Mouse (Mus musculus): ENCODE measurements around the gene Cxcl3. TPM values are rescaled to one million over a fixed set of nuclear protein-coding genes. Genes with fewer than 3 reads are reported as not detected.

The Cxcl3 gene
- 0.48 TPM for polyA plus RNA-seq (2014; fragmentation: Illumina TruSeq; extraction: RNeasy Lipid Tissue Mini Kit (QIAGEN cat#74804))

GRCm38 (mm10) chr5:90785659-90786588 is at the start of gene Cxcl3:
Cxcl3 (plus strand) TSS chr5:90786103.

GRCm38 (mm10) chr5:90759077-90760065 is 26.5 kb upstream of the Cxcl3 start, which contains the start of gene Cxcl5:
Cxcl5 (plus strand) TSS chr5:90759360.

GRCm38 (mm10) chr5:90768218-90768617 is 17.7 kb upstream of the Cxcl3 start, which contains the start of gene Ppbp:
Ppbp (plus strand) TSS chr5:90768518.

GRCm38 (mm10) chr5:90771880-90772653 is 13.8 kb upstream of the Cxcl3 start, which contains the start of gene Pf4:
Pf4 (plus strand) TSS chr5:90772435.

GRCm38 (mm10) chr5:90794195-90794625 is 8.3 kb downstream of the Cxcl3 start, which contains the start of gene Cxcl15:
Cxcl15 (plus strand) TSS chr5:90794534.

Other genes starting within 250 kb of the Cxcl3 start
- not detected for gene 5830473C10Rik, start 225.0 kb upstream of the Cxcl3 start, polyA plus RNA-seq (2014; fragmentation: Illumina TruSeq; extraction: RNeasy Lipid Tissue Mini Kit (QIAGEN cat#74804))
- 9.4 TPM for gene Rassf6, start 145.4 kb upstream of the Cxcl3 start, polyA plus RNA-seq (2014; fragmentation: Illumina TruSeq; extraction: RNeasy Lipid Tissue Mini Kit (QIAGEN cat#74804))
- gene Cxcl5, start 26.7 kb upstream of the Cxcl3 start, polyA plus RNA-seq (2014; fragmentation: Illumina TruSeq; extraction: RNeasy Lipid Tissue Mini Kit (QIAGEN cat#74804)), result 0.97 TPM
- 0.91 TPM for gene Ppbp, start 17.6 kb upstream of the Cxcl3 start, polyA plus RNA-seq (2014; fragmentation: Illumina TruSeq; extraction: RNeasy Lipid Tissue Mini Kit (QIAGEN cat#74804))
- gene Pf4, start 13.7 kb upstream of the Cxcl3 start, polyA plus RNA-seq (2014; fragmentation: Illumina TruSeq; extraction: RNeasy Lipid Tissue Mini Kit (QIAGEN cat#74804)), result 9.1 TPM
- gene Cxcl15, start 8.4 kb downstream of the Cxcl3 start, polyA plus RNA-seq (2014; fragmentation: Illumina TruSeq; extraction: RNeasy Lipid Tissue Mini Kit (QIAGEN cat#74804)), result 0.34 TPM
- 4.6 TPM for gene Cxcl1, start 105.1 kb downstream of the Cxcl3 start, polyA plus RNA-seq (2014; fragmentation: Illumina TruSeq; extraction: RNeasy Lipid Tissue Mini Kit (QIAGEN cat#74804))
- 0.46 TPM for gene Cxcl2, start 117.8 kb downstream of the Cxcl3 start, polyA plus RNA-seq (2014; fragmentation: Illumina TruSeq; extraction: RNeasy Lipid Tissue Mini Kit (QIAGEN cat#74804))
- 69.7 TPM for gene Mthfd2l, start 145.0 kb downstream of the Cxcl3 start, polyA plus RNA-seq (2014; fragmentation: Illumina TruSeq; extraction: RNeasy Lipid Tissue Mini Kit (QIAGEN cat#74804))
- not detected for gene Epgn, start 241.4 kb downstream of the Cxcl3 start, polyA plus RNA-seq (2014; fragmentation: Illumina TruSeq; extraction: RNeasy Lipid Tissue Mini Kit (QIAGEN cat#74804))